Mouse (Mus musculus) brain, embryonic 14.5 days (tissue): ENCODE results near the gene Epo.

Source experiments
- CTCF ChIP-seq: fragments of 200-500 bp; IDR thresholded peaks from 2 replicates; pipeline ENCODE4 v1.5.1; 2012; ENCODE audit warnings: inconsistent platforms, mild to moderate bottlenecking, moderate library complexity, borderline replicate concordance; ENCODE audit not compliant: insufficient read depth, insufficient read length; ENCODE audit errors: extremely low read depth
- POLR2A ChIP-seq: fragments of 200-500 bp; IDR thresholded peaks from 2 replicates; pipeline ENCODE4 v1.6.1; 2012; ENCODE audit warnings: mild to moderate bottlenecking, inconsistent platforms, borderline replicate concordance; ENCODE audit not compliant: poor library complexity, insufficient read depth, insufficient read length, severe bottlenecking; ENCODE audit errors: extremely low read depth

- TF ChIP-seq CTCF (no peak), POLR2A (no peak)
Measured at GRCm38 (mm10) chr5:137535318-137535717, 2.3 kb upstream of the Epo start.
